Mouse (Mus musculus) thymus, postnatal 25 days (tissue): Measurements from ENCODE around the gene Nr3c2.

Source experiments
- DNase-seq: peaks from one replicate; pipeline ENCODE4 v3.0.0; 2022

The Nr3c2 gene

DNA sequence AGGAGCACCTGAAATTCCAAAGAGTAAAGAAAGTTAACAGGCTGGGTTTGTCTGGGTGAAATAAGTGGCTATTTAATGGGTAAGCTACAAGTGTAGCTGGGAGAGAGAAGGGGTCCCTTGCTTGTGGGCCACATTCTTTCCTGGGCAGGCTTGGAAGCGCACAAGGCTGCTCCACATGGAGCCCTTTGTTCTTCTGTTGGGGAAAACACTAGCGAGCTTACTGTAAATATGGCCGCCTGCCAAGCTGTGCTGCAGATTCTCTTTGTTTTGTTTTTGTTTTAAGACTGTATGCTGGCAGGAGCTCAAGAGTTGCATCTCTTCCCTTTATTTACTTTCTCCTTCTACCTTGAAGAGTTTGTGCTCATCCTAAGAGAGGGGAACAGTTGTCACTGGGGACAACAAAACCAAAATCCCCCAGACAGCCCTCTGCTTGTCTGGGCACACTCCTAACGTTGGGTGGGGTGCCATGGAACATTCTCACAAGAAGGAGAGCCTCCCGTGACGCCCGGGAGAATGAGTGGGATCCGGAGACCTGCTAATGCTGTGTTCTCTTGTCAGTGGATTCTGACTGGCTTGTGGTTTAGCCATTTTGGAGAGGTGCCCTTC, 73.8 kb downstream of the Nr3c2 start:
- DNase-seq, result no peak

DNA sequence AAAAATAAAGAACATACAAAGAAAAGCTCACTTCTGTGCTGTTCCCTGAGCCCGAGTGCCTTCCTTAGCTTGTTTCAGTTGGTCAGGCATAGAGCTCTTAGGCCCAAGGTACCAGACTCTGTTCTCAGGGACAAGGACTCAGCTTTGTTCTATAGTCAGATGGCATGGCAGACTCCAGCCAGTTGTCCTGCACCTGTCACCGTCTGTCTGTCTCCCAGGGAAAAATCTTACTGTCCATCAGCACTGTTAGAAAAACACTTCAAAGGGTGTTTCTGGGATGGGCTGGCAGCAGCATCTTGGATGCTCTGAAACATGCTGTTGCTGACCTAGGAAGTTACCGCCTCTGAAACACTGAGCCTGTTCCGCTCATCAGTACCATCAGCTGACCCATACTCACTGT, 78.7 kb downstream of the Nr3c2 start:
- no peak for DNase-seq

DNA sequence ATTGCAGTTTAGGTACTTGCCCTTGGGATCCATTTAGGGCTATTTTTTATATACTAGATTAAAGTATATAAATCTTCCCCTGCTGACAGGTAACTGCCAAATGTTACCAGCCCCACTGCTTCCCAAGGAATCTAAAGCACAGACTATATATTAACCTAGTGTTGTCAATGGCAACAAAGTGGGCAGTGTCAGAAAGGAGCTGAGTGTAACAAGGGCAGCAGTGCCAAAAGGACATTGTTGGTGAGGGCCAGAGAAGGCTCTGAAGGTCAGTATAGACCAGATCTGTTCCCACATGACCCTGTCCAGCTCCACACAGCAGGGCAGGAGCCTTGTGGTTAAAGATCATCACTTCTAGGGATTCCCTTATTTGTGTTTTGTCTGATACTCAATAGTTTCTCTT, 84.8 kb downstream of the Nr3c2 start:
- no peak for DNase-seq

DNA sequence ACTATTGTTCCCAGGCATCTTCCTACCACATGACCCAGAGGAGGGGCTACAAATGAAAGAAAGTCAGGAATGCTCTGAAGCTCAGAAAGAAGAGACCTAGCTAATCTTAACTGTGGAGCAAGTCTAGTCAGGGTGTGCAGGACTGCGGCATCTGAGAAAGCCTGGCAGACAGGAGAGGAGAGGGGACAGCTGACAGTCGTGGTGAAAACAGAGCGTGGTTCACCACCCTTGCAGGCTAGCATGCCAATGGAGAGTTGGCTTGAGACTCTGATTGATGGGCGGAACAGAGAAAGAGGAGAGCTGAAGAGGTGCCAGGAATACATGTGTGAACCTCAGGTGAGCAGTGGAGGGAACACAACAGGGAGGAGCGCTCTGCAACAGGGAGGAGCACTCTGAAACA, 85.6 kb downstream of the Nr3c2 start:
- no peak for DNase-seq

DNA sequence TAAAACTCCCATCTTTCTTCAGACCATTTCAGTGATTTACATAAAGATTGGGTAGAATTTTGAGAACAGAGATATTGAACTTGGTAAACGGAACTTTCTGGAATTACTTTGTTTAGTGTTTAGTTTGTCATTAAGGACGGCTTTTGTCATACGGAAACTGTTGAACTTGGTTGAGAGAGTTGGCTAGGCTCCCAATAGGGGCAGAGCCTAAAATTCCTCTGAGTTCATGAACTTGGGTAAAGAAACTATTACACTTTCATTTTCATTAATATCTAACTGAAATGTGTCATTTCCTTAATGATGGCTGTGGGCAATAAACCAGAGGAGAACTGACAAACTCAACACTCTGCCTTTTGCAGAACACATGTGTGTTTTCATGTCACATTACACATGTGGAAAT, 88.6 kb downstream of the Nr3c2 start:
- DNase-seq, result no peak

GRCm38 (mm10) chr8:76998276-76998675, 99.0 kb downstream of the Nr3c2 start:
- no peak for DNase-seq

GRCm38 (mm10) chr8:77009425-77009824, 110.2 kb downstream of the Nr3c2 start:
- DNase-seq, result no peak

DNA sequence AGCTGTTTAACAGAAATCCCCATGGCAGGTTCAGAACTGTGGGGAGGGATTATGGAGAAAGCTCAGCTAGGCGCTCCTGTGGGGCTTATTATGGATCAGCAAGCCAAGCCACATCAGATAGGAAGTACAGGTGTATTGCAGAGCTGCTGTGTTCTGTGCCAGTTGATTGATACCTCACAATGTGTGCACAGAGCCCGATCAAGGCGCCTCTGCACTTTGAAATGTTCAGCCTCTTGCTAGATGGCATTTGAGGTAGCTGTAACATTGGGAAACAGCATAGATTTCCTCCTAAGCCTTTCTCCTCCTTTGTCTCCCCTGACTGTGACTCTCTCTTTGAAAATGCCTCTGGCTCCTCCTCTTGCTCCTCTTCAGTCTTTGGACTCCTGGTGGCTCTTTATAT, 112.7 kb downstream of the Nr3c2 start:
- no peak for DNase-seq

- DNase-seq, result no peak
These were observed 113.4 kb downstream of the Nr3c2 start for GRCm38 (mm10) chr8:77012641-77013040.

- no peak for DNase-seq
These were observed 117.5 kb downstream of the Nr3c2 start for GRCm38 (mm10) chr8:77016713-77017112.

- no peak for DNase-seq
These were observed 124.8 kb downstream of the Nr3c2 start for GRCm38 (mm10) chr8:77023837-77024710.

- DNase-seq, result no peak
These were observed 132.0 kb downstream of the Nr3c2 start for GRCm38 (mm10) chr8:77031213-77031612.

GRCm38 (mm10) chr8:77033706-77034464, 134.6 kb downstream of the Nr3c2 start:
- no peak for DNase-seq

- no peak for DNase-seq
These were observed 135.2 kb downstream of the Nr3c2 start for GRCm38 (mm10) chr8:77034465-77034829.

GRCm38 (mm10) chr8:77041214-77041613, 142.0 kb downstream of the Nr3c2 start:
- DNase-seq, result no peak

DNA sequence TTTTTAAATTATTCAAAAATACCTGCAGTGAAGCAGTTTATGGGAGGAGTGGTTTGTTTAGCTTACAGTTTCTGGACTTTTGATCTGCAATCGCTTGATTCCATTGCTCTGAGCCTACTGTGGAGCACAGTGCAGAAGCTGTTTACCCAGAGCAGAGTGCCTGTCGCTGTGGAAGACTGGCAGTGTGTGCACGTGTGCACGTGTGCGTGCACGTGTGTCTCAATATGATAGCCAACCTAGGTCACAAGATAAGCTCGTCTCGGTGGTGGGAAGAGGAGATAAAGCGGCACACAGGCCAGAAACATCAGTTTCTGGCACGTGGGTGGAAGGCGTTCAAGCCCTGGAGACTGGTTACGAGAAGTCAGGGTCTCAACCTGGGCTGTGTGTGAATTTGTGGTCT, 145.6 kb downstream of the Nr3c2 start:
- DNase-seq, result no peak

DNA sequence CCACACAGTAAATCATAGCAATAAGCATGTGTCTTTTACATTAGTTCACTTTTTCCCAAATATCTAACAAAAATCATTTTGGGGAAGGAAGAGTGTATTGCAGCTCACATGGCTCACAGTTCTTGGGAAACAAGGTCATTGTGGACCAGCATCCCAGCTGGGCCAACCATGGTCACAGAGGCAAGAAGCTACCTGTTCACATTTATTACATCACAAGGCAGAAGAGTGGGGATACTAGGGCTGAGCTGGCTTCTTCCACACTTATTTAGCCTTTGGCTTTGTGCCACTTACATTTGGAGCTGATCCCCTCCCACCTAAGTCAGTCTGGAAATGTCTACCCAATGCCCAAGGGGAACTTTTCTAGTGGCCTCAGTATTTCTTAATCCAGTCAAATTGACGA, 146.5 kb downstream of the Nr3c2 start:
- DNase-seq, result no peak

DNA sequence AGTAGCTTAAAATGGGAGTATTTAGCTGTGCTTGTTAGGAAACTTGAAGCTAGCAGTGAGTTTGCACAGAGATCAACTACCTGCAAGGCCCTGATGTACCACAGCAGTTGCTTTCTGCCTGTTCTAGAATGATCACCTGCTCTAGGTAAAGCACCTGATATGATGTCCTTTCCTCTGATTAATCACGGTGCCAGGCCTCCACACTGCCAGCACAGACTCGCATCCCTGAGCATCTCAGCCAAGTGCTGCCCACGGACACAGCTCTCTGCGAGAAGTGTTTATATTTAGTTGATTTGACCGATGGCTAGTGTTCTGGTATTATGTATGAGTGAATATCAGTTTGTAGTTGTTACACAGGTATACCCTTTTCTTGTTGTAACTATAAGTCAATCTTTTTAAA, 147.0 kb downstream of the Nr3c2 start:
- DNase-seq, result no peak

GRCm38 (mm10) chr8:77046731-77047130, 147.5 kb downstream of the Nr3c2 start:
- DNase-seq, result no peak

- no peak for DNase-seq
These were observed 152.4 kb downstream of the Nr3c2 start for GRCm38 (mm10) chr8:77051399-77052275.

GRCm38 (mm10) chr8:77055492-77056021, 156.3 kb downstream of the Nr3c2 start:
- DNase-seq, result no peak

- DNase-seq, result no peak
These were observed 157.6 kb downstream of the Nr3c2 start for GRCm38 (mm10) chr8:77056853-77057252.

DNA sequence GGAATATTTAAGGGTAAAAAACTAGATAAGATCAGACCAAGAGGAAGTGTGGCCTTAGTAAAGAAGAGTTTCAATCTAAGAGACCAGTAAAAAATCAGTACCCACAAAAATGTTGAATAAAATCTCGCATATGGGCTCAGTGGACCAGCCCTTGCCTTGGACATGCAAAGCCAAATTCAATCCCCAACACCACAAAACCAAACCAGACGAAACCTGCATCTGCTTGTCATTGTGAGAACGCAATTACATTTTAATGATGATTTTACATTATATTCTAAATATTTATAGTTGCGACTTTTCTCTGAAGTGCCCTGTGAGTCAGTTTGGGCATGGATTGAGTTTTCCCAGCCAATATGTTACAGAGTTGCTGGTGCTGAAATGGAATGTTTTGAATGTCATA, 183.4 kb downstream of the Nr3c2 start:
- no peak for DNase-seq
